10 mouse cellular contexts compared by ENCODE assay signal in genomic region chr10:24754874-24755540, GRCm38 (mm10). TPM values are rescaled to one million over a fixed set of nuclear protein-coding genes. Genes with fewer than 3 reads are reported as not detected.
DNase-seq lines count a peak whose midpoint lies in the region; ATAC-seq lines count a peak whose summit lies in the region.
"Had no signal": no experiment of that assay in that cellular context is flagged by ENCODE, and none has a peak within 500 bp of the region (broad histone marks: within the 10 kb centered on the region; RNA-seq: fewer than 3 reads in every experiment).

No protein-coding gene starts in this region.

- DNase-seq in kidney, adult 9 months = no peak
- peak; percentile 38 for DNase-seq in embryonic facial prominence, embryonic 14.5 days (ENCODE audit: low spot score)
- DNase-seq in intestine, embryonic 14.5 days (ENCODE audit: low spot score) = no peak
- no peak for DNase-seq in thymus, postnatal 36 days
- no peak for DNase-seq in adrenal gland, adult 8-10 months
- no peak for DNase-seq in gastrocnemius, postnatal 14 days
- DNase-seq: gastrocnemius, postnatal 36 days had no signal

- H3K27me3 ChIP-seq in kidney, embryonic 14.5 days (ENCODE audit: control insufficient read depth, insufficient read depth, low read length) = no peaks in the 10 kb centered on the region
- H3K27me3 ChIP-seq in embryonic facial prominence, embryonic 14.5 days (replicated peaks; ENCODE audit: control insufficient read depth, insufficient read depth, low read length) = no peaks in the 10 kb centered on the region
- H3K27me3 ChIP-seq in intestine, embryonic 14.5 days (replicated peaks; ENCODE audit: control insufficient read depth, insufficient read depth, low read length) = no peaks in the 10 kb centered on the region
- no peaks in the 10 kb centered on the region for H3K27me3 ChIP-seq in midbrain, embryonic 16.5 days (ENCODE audit: control insufficient read depth, insufficient read depth, low read depth, low read length)
- H3K27me3 ChIP-seq: megakaryocyte, embryonic 14.5 days had no signal

- 77% methylated on average over 9 of the region's 9 CpGs for WGBS in kidney, embryonic 14.5 days
- WGBS in embryonic facial prominence, embryonic 14.5 days = 47% methylated on average over 9 of the region's 9 CpGs
- WGBS in intestine, embryonic 14.5 days = 69% methylated on average over 9 of the region's 9 CpGs
- 39% methylated on average over 9 of the region's 9 CpGs for WGBS in midbrain, embryonic 16.5 days

- H3K36me3 ChIP-seq in kidney, embryonic 14.5 days (ENCODE audit: control insufficient read depth, insufficient read depth, low read length) = no peaks in the 10 kb centered on the region
- no peaks in the 10 kb centered on the region for H3K36me3 ChIP-seq in embryonic facial prominence, embryonic 14.5 days (ENCODE audit: control insufficient read depth, insufficient read depth, low read length)
- H3K36me3 ChIP-seq in intestine, embryonic 14.5 days (ENCODE audit: control insufficient read depth, insufficient read depth, low read length) = no peaks in the 10 kb centered on the region
- no peaks in the 10 kb centered on the region for H3K36me3 ChIP-seq in midbrain, embryonic 16.5 days (ENCODE audit: control insufficient read depth, insufficient read depth, low read length)

- H3K4me1 ChIP-seq in kidney, embryonic 14.5 days (ENCODE audit: control insufficient read depth, insufficient read depth, low read length) = no peaks in the 10 kb centered on the region
- H3K4me1 ChIP-seq in embryonic facial prominence, embryonic 14.5 days (ENCODE audit: control insufficient read depth, insufficient read depth, low read length) = peaks cover 8% of the 10 kb centered on the region; the same call in 1 of the 2 replicates
- H3K4me1 ChIP-seq in intestine, embryonic 14.5 days (replicated peaks; ENCODE audit: control insufficient read depth, insufficient read depth, low read length) = no peaks in the 10 kb centered on the region
- no peaks in the 10 kb centered on the region for H3K4me1 ChIP-seq in midbrain, embryonic 16.5 days (ENCODE audit: control insufficient read depth, insufficient read depth, low read length)

- no peak overlapping the region for H3K9ac ChIP-seq in kidney, embryonic 14.5 days (ENCODE audit: low read depth, low read length)
- H3K9ac ChIP-seq in embryonic facial prominence, embryonic 14.5 days (ENCODE audit: low read depth, low read length) = no peak overlapping the region
- H3K9ac ChIP-seq in intestine, embryonic 14.5 days (ENCODE audit: low read length) = no peak overlapping the region
- H3K9ac ChIP-seq in midbrain, embryonic 16.5 days (ENCODE audit: low read depth, low read length) = no peak overlapping the region

- no peaks in the 10 kb centered on the region for H3K9me3 ChIP-seq in kidney, embryonic 14.5 days (ENCODE audit: control insufficient read depth, low read length)
- no peaks in the 10 kb centered on the region for H3K9me3 ChIP-seq in embryonic facial prominence, embryonic 14.5 days (ENCODE audit: control insufficient read depth, low read length)
- no peaks in the 10 kb centered on the region for H3K9me3 ChIP-seq in intestine, embryonic 14.5 days (ENCODE audit: control insufficient read depth, low read length)
- H3K9me3 ChIP-seq in midbrain, embryonic 16.5 days (replicated peaks; ENCODE audit: control insufficient read depth, low read length, poor library complexity, severe bottlenecking) = no peaks in the 10 kb centered on the region
- H3K9me3 ChIP-seq: megakaryocyte, embryonic 14.5 days had no signal

- H3K27ac ChIP-seq in kidney, embryonic 14.5 days (ENCODE audit: low read depth, low read length) = no peak overlapping the region
- H3K27ac ChIP-seq in embryonic facial prominence, embryonic 14.5 days (replicated peaks; ENCODE audit: low read depth, low read length) = 0 out of 2 replicates have a peak overlapping the region, but pooled peaks have one; percentile 17
- H3K27ac ChIP-seq in intestine, embryonic 14.5 days (ENCODE audit: low read depth) = no peak overlapping the region
- H3K27ac ChIP-seq in midbrain, embryonic 16.5 days (ENCODE audit: low read length) = no peak overlapping the region

- H3K4me3 ChIP-seq in kidney, embryonic 14.5 days (ENCODE audit: low read length) = peak overlapping the region; percentile 28; the same call in 1 of the 2 replicates
- H3K4me3 ChIP-seq in embryonic facial prominence, embryonic 14.5 days (ENCODE audit: low read depth, low read length) = no peak overlapping the region
- H3K4me3 ChIP-seq in intestine, embryonic 14.5 days (ENCODE audit: low read depth, low read length) = no peak overlapping the region
- no peak overlapping the region for H3K4me3 ChIP-seq in midbrain, embryonic 16.5 days (ENCODE audit: low read depth, low read length)
- H3K4me3 ChIP-seq: megakaryocyte, embryonic 14.5 days had no signal

- H3K4me2 ChIP-seq in kidney, embryonic 14.5 days (replicated peaks; ENCODE audit: low read depth, low read length) = no peak overlapping the region
- peak overlapping the region; percentile 46 for H3K4me2 ChIP-seq in embryonic facial prominence, embryonic 14.5 days (ENCODE audit: low read depth, low read length)
- peak overlapping the region; percentile 45; the same call in 1 of the 2 replicates for H3K4me2 ChIP-seq in intestine, embryonic 14.5 days (ENCODE audit: low read length)
- H3K4me2 ChIP-seq in midbrain, embryonic 16.5 days (ENCODE audit: low read length) = peak overlapping the region; percentile 43

- ATAC-seq in kidney, embryonic 14.5 days (ENCODE audit: low FRiP score, low TSS enrichment) = no peak
- ATAC-seq in embryonic facial prominence, embryonic 14.5 days (ENCODE audit: low read depth) = no peak
- no peak for ATAC-seq in intestine, embryonic 14.5 days (replicated peaks; ENCODE audit: low FRiP score, low TSS enrichment, low read depth)
- ATAC-seq in midbrain, embryonic 16.5 days = peak; percentile 39; the same call in 1 of the 2 replicates

- intact Hi-C loops in gastrocnemius, postnatal 14 days (cut with DNase I; ENCODE audit: low total_unique reads) = no loop called here

RNA-seq across cellular contexts. Expression of gene Enpp1, which starts 43.0 kb away (rescaled TPM):
- 0.90 and 2.5 TPM in 2 replicates for polyA plus RNA-seq in kidney, embryonic 14.5 days (2014; fragmentation: Nextera tagmentation; extraction: Ambion mirVana)
- 8.0 and 9.3 TPM in 2 replicates for polyA plus RNA-seq in embryonic facial prominence, embryonic 14.5 days (2014; fragmentation: Nextera tagmentation; extraction: Ambion mirVana)
- polyA plus RNA-seq in intestine, embryonic 14.5 days (2014; fragmentation: Nextera tagmentation; extraction: Ambion mirVana) = 9.6 and 10.5 TPM in 2 replicates
- polyA plus RNA-seq in midbrain, embryonic 16.5 days (2015; fragmentation: Nextera tagmentation; extraction: Ambion mirVana) = 2.8 and 3.3 TPM in 2 replicates
- 1 to 10 TPM; 2.8 to 4.7 (median 3.9) TPM for total RNA-seq in adrenal gland, adult 8-10 months (2022)
- 1 to 10 TPM; 5.9 to 6.4 TPM for total RNA-seq in gastrocnemius, postnatal 14 days (2021)
